Mouse (Mus musculus): ENCODE measurements around the gene Abca7. TPM values are rescaled to one million over a fixed set of nuclear protein-coding genes. Genes with fewer than 3 reads are reported as not detected.
"Not testable (repeated sequence)": the region's sequence is repeated elsewhere in the genome, so short reads cannot be mapped to it uniquely, and the experiment has no call there.

The Abca7 gene
- total RNA-seq, 2 experiments from 2014 or later, result 33.6 to 34.7 TPM

DNA sequence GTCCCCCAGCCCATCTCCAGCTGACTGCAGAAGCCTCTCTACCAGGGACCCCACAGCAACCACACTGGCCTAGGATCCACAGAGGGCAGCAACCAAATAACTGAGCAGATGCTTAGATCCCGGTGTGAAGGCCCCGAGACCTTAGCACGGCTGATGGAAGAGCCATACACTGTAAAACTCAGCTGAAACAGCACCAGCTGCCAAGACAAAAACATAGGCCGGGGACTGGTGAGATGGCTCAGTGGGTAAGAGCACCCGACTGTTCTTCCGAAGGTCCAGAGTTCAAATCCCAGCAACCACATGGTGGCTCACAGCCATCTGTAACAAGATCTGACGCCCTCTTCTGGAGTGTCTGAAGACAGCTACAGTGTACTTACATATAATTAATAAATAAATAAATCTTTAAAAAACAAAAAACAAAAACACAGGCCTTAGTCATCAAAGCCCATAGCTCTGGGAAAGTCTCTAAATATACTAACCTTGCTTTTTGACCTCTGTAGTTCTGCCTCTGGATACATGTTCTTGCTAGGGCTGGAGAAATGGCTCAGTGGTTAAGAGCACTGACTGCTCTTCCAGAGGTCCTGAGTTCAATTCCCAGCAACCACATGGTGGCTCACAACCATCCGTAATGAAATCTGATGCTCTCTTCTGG, 45.2 kb downstream of the Abca7 start:
- ATAC-seq (ENCODE audit: poor library complexity, severe bottlenecking), result not testable (repeated sequence)

DNA sequence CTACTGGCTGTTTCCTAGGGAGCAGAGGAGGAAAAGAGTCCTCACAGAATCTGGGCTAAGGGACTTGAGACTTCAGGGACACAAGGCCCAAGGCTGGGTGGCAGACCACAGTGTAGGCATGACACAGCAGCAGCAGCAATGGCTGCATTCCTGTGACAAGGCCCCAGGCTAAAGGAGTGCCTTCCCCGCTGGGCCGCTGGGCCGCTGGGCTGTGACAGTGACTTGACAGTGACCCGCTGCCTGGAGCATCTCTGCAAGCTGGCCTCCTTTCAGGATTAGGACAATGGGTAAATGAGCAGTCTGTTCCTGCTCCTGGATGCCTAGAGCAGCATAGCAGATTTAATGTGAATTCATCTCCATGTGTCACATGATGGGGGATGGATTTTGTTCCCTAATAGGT, 47.8 kb downstream of the Abca7 start:
- no peak for ATAC-seq (ENCODE audit: poor library complexity, severe bottlenecking)

DNA sequence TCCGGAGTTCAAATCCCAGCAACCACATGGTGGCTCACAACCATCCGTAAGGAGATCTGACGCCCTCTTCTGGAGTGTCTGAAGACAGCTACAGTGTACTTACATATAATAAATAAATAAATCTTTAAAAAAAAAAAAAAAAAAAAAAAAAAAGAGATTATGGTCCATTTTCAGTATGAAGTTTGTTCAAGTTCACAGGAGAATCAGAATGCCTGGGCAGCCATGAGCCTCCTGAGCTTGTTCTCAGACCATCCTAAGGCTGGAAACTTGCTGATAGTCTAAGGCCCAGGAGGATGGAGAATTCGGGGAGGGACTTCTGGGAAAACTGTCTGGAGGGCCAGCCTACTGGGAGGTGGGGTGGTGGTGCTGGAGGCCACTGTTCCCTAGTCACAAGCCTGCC, 49.1 kb downstream of the Abca7 start:
- not testable (repeated sequence) for ATAC-seq (ENCODE audit: poor library complexity, severe bottlenecking)

DNA sequence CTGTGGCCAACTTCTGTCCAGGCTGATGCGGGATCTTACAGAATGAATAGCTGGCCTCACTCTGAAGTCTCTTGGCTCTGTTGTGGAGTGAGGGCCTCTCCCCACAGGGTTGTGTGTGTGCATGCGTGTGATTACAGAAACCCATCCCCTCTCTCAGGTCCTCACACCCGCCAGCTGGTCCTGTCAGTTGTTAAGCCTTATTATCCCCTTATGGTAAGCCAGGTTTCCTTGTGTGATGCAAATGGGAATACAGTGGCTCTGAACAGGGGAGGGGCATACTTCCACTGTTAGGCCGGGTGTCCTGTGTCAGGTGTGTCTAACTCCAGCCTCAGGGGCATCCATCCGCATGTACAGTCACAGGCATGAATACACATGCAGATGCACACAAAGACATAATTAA, 49.5 kb downstream of the Abca7 start:
- no peak for ATAC-seq (ENCODE audit: poor library complexity, severe bottlenecking)

DNA sequence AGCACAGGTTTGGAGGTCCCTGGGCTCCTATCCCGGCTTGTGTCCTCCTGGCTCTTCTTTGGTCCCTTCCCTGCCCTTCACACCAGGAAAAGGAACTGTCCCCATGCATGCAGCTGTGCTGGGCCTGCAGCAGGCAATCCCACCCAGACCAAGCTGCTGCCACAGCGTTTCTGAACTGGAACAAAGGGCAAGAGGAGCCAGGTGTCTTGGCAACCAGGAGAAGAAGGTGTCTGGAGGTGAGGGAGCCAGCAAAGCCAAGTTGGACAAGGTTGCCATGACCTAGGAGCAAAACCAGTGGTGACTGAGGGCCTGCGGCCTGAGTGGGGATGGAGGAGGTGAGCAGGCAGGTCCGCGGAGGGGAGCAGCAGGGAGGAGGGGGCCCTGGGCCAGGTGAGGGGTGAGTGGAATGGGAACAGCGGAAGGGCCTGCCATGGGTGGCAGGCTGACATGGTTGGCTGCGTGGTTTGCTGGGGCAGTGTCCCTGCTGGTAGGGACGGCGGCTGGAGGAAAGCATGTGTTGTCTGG, 50.8 kb downstream of the Abca7 start, which contains the start of gene Gpx4:
TSS of gene Gpx4 (plus strand) at position 126 of the 525 bp plus-strand sequence.
- ATAC-seq (ENCODE audit: poor library complexity, severe bottlenecking), result no peak

DNA sequence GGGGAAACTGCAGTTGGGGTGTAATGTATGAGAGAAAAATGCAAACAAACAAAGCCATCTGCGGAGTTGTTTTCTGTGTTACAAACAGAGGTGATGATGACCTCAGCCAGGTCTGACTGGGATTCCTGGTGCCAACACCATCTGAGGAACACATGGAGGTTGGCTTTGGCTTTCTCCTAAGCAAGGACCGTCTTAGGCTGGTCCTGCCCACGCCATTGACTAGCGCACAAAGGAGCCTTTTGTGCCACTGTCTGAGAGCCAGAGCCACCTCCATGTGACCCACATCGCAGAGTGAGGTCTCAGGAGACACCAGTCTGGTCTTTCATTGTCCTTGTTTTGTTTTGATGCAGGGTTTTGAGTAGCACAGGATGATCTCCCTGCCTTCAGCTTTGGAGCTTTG, 52.1 kb downstream of the Abca7 start:
- ATAC-seq (ENCODE audit: poor library complexity, severe bottlenecking), result no peak

DNA sequence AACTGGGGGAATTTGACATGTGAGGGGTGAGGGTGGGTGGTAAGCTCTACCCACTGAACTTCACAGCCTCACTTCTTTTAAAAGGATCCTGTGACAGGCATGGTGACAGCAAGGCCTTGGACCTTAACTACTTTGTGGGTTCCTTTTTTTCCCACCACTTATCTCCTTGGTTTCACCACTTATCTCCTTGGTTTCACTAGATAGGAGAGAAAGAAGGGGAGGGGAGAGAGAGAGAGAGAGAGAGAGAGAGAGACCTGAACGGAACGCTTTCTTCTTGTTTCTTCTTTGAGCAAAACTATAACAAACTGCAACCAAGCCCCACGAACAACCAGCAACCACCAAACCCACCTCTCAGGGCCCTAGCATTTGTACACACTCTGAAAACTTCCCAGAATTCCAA, 52.5 kb downstream of the Abca7 start:
- ATAC-seq (ENCODE audit: poor library complexity, severe bottlenecking), result no peak

DNA sequence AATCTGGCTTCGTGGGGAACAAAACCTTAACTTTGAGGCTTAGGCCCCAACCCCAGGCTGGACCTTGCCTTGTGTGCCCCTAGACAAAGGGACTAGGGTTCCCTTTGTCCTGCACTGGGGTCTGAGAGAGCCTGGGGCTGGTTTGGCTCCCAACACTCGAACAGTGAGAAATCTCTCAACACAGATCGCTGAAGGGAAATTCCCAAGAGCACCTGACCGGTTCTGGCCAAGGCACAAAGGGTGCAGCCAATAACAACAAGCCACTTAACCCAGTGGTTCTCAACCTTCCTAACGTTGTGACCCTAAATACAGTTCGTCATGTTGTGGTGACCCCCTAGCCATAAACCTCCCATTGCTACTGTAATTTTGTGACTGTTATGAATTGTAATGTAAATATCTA, 54.0 kb downstream of the Abca7 start:
- no peak for ATAC-seq (ENCODE audit: poor library complexity, severe bottlenecking)

DNA sequence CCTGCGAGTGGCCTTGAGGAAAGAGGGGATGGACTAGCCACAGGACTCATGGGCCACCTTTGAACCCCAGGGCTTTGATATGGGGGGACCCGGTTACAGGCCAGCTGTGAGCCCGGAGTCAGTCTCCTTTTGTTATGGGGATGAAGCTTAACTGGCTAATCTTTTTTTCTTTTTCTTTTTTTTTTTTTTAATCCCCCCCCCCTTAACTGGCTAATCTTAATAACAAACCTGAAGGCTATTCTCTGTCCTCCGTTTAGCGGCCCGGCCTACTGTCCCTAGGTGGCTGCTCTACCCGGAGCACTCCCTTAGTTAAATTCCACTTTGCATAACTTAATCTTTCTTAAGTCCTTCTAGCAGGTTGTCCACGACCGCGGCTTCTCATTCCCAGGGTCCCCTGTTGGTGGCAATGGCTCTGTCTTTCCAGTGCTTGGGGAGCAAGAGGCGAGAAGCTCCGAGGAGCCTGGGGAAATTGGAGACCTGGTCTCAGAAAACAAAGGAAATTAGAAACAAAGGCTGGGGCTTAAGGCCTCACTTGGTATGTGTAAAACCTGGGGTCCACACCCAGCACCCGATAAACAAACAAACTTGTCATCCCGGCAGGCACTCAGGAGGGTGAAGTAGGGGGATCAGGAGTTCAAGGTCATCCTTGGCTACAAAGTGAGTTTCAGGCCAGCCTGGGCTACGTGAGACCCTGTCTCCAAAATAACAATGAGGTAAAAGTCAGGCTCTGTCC, 54.8 kb downstream of the Abca7 start:
- no peak for ATAC-seq (ENCODE audit: poor library complexity, severe bottlenecking)

DNA sequence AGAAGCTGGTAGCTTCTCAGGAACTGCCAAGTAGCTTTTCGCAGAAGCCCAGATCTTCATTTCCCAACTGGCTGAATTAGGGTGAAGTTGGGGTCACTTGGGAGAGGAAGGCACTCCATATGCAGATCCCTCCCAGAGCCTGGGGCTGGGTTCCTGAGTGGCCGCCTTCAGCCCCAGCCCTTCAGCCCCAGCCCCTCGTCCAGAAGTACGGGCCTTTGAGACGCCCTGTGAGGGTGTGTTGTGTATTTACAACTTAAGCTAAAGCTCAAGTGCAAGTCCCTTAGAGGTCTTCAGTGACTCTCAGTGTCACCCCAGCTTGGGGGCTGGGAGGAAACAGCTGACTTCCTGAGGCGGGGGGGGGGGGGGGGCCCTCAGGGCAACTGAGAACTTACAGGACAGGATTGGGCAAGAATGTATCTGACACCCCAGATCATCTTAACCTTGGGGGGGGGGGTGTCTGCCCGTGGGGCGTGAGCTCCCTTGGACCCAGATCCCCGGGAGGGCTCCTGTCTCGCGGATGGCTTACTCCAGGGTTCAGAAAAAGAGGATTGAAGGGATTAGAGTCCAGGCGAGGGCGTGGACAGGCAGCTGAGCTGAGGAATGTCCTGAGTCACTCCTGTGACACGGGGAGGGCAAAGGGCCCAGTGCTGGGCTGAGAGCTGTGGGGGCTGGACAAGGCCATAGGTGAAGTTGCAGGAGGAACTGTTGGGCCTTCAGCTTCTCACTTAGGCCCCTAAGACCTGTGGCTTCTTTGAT, 55.5 kb downstream of the Abca7 start:
- ATAC-seq (ENCODE audit: poor library complexity, severe bottlenecking), result peak; percentile 45

DNA sequence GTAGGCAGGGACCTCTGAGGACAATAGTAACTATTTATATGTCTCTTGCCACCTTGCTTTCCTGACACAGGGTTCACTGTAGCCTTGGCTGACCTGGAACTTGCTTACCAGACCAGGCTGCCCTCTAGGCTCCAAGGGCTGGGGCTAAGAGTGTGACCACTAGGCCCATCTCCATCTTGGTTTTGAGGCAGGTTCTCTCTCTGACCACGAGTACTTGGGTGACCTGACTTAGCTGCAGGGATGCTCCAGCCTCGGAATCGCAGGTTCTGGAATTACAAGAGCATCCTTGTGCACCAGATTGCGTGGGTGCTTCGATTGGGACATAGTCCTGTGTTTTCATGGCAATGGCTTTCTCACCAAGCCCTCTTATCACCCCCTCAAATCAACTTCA, 56.1 kb downstream of the Abca7 start:
- ATAC-seq (ENCODE audit: poor library complexity, severe bottlenecking), result no peak

DNA sequence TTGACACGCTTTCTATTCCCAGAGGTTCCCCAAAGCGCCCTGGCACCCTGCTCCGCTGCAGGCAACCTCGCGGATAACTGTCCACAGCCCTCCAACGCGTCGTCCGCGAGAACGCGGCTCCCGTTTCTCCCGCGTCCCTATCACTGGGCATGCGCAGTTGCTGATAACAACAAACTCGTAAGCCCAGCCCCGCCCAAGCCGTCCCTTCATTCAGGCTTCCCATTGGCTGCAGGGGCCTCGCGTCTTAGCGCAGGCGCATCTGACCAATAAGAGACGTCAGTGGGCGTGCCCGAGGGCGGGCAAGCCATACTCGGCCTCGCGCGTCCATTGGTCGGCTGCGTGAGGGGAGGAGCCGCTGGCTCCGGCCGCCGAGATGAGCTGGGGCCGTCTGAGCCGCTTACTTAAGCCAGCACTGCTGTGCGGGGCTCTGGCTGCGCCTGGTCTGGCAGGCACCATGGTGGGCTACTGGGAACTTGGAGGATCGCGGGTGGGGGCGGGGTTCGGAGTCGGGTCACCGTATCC, 57.0 kb downstream of the Abca7 start:
- peak; percentile 89 for ATAC-seq (ENCODE audit: poor library complexity, severe bottlenecking)

DNA sequence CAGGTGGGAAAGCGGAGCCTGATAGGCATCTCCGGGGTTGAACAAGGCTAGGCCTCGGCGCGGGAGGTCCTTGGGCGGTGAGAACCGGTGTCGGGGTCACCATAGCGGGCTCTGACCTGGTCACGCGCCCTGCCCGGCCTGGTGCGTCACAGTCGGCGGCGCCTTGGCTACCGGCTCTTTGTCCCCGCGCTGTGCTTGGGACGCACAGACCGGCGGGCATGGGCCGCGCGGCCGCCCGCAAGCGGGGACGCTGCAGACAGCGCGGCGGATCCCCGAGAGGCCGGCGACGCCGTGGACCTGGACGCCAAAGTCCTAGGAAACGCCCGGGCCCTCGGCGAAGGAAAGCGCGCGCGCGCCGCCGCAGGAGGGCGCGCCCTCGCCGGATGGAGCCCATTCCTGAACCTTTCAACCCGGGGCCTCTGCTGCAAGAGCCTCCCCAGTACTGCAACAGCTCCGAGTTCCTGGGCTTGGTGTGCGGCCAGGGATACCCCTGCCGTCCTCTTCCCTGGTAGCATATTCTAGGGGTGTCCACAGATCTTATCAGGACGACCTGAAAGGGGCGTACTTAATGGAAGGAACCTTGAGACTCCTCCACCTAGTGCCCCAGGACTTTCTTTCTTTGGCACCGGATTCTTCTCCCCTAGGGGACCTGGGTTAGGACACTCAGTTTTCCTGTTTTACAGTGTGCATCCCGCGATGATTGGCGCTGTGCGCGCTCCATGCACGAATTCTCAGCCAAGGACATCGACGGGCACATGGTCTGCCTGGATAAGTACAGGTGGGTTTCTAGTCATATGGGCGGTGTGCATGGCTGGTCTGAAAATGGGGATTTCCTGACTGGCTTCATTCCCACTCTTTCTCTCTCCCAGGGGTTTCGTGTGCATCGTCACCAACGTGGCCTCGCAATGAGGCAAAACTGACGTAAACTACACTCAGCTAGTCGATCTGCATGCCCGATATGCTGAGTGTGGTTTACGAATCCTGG, 57.8 kb downstream of the Abca7 start:
- peak; percentile 23 for ATAC-seq (ENCODE audit: poor library complexity, severe bottlenecking)

DNA sequence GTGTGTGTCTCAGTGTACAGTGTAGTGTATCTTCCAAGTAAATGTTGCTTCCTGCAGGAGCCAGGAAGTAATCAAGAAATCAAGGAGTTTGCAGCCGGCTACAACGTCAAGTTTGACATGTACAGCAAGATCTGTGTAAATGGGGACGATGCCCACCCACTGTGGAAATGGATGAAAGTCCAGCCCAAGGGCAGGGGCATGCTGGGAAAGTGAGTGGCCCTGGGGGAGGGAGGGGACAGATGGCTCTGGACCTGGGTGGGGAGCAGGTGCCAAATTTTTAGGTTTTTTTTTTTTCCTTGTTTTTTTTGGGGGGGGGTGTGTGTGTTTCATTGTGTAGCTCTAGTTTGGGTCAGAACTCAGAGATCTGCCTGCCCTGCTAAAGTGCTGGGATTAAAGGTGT, 58.6 kb downstream of the Abca7 start:
- not testable (repeated sequence) for ATAC-seq (ENCODE audit: poor library complexity, severe bottlenecking)

DNA sequence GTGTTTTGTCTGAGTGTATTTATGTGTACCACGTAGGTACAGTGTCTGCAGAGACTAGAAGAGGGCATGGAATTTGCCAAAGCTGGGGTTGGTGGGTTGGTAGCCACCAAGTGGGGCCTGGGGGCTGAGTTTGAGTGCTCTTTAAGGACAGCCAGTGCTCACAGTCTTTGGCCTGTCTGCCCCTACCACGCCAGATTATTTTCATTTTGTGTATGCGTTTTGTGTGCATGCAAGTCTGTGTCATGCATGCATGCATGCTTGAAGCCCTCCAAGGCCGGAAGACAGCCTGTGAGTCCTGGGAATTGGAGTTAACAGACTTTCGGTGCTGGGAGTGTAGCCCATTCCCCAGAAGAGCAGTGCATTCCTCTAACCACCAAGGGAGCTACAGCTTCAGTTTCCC, 59.1 kb downstream of the Abca7 start:
- no peak for ATAC-seq (ENCODE audit: poor library complexity, severe bottlenecking)

DNA sequence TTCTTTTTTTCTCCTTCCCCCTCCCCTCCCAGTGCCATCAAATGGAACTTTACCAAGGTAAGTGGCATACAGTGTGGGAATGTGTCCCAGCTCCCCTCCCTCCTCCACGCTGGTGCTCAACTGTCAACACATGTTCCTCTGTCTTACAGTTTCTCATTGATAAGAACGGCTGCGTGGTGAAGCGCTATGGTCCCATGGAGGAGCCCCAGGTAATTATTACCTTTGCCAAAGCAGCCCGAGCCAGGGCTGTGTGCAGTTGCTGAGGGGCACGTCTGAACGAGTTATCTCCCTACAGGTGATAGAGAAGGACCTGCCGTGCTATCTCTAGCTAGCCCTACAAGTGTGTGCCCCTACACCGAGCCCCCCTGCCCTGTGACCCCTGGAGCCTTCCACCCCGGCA, 59.6 kb downstream of the Abca7 start:
- ATAC-seq (ENCODE audit: poor library complexity, severe bottlenecking), result no peak

DNA sequence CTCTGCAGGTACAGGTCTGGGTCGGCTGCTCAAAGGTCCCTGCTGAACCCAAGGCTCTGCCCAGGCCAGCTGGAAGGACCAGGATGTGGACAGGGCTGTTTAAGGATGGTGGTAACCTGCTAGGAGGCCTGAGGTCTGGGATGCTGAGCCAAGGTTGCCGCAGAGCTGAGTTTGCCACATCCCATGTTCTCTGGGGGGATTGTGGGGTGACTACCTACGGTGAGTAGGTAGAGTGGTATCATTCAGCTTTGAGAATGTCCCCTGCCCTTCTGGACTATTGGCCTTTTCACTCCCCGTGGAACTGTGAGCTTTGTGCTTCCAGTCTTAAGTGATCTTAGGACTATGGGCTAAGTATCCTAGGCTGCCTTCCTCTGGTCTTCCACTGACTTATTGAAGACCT, 60.2 kb downstream of the Abca7 start:
- no peak for ATAC-seq (ENCODE audit: poor library complexity, severe bottlenecking)

DNA sequence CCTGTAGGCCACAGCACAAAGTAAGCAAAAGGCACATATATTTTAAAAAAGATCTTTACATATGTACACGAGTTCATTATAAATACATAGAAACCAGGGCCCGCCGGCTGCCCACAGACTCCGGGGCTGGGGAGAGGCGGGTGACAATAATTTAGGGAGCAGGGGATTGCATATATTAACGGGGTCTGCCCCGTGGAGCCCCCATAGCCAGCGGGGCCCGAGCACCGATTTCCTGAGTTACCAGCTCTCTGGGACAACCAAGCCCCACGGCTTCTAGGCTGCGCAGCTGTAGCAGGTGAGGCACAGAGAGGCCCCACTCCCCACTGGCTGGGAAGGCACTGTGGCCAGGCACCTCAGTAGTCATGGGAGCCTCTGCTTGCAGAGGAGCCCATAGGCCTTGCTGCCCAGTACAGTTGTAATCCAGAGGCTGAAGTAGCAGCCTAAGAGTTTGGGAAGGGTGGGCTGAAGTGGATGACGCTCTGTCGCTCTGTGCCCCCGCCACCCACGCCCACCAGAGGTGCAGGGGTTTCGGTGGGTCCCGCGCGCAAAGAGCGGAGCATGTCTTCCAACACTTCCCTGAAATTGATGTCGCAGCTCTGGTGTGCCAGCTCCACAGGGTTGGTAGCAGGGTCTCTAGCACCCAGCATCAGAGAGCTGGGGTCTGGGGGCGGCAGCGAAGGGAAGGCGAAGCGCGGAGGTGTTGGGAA, 60.8 kb downstream of the Abca7 start:
- no peak for ATAC-seq (ENCODE audit: poor library complexity, severe bottlenecking)

DNA sequence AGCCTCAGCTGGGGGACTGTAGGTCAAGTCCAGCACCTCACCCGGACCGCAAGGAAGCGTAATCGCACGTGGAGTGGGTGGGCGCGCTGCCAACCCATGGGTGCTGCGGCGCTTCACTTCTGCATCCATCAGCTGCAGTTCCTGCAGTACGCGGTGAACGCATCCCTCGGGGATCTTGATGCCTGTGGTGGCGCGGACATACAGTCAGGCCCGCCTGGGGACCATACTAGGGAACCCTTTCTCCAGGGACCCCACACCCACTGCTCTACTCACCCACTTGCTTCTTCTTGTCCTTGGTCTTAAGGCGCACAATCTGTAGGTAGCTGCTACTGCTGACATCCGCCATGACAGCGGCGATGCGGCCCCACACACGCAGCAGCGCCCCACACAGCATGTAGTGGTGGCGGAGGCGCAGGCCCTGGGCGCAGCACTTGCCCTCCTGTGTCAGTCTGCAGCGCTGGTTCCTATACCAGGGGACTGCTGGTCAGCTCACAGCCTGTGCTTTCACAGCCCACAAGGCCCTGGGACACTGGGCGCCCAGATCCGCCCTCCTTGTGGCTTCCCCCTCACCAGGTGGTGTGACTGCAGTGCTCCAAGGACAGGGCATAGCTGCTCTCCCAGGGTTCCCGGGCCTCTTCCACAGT, 61.5 kb downstream of the Abca7 start:
- ATAC-seq (ENCODE audit: poor library complexity, severe bottlenecking), result no peak
